Mouse (Mus musculus) hindbrain, embryonic 15.5 days (tissue): Measurements from ENCODE around the gene Toe1. TPM values are rescaled to one million over a fixed set of nuclear protein-coding genes. Genes with fewer than 3 reads are reported as not detected.

Experiments used
- polyA plus RNA-seq: library from polyadenylated mRNA; unstranded; fragments of >200 nt; fragmentation: Nextera tagmentation; extraction: Ambion mirVana; gene quantifications from 2 replicates; pipeline ENCODE4 v1.2.1, GENCODE M21; 2015

The Toe1 gene
- polyA plus RNA-seq, 1 experiment from 2014 or later = 32.8 TPM

Other genes with a start within 250 kb of the Toe1 start
- 14.4 and 15.4 TPM in 2 replicates for gene Gpbp1l1, start 250.0 kb downstream of the Toe1 start, polyA plus RNA-seq
- gene Ccdc17, start 211.0 kb downstream of the Toe1 start, polyA plus RNA-seq = 4.4 and 4.8 TPM in 2 replicates
- 92.9 and 98.3 TPM in 2 replicates for gene Nasp, start 179.7 kb downstream of the Toe1 start, polyA plus RNA-seq
- gene Akr1a1, start 156.0 kb downstream of the Toe1 start, polyA plus RNA-seq = 704 and 712 TPM in 2 replicates
- gene Prdx1, start 122.1 kb downstream of the Toe1 start, polyA plus RNA-seq = 446 and 514 TPM in 2 replicates
- 23.0 and 23.2 TPM in 2 replicates for gene Mmachc, start 99.2 kb downstream of the Toe1 start, polyA plus RNA-seq
- 12.6 and 13.6 TPM in 2 replicates for gene Ccdc163, start 99.1 kb downstream of the Toe1 start, polyA plus RNA-seq
- gene Tesk2, start 86.7 kb downstream of the Toe1 start, polyA plus RNA-seq = 2.6 and 3.3 TPM in 2 replicates
- gene Mutyh, start 83 bp upstream of the Toe1 start, polyA plus RNA-seq = 7.4 and 8.4 TPM in 2 replicates
- gene Hpdl, start 14.1 kb upstream of the Toe1 start, polyA plus RNA-seq = 1.9 and 2.0 TPM in 2 replicates
- gene Zswim5, start 69.7 kb upstream of the Toe1 start, polyA plus RNA-seq = 5.2 and 5.4 TPM in 2 replicates
- gene Urod, start 186.8 kb upstream of the Toe1 start, polyA plus RNA-seq = 56.6 and 59.4 TPM in 2 replicates
- gene Hectd3, start 187.7 kb upstream of the Toe1 start, polyA plus RNA-seq = 25.3 and 30.1 TPM in 2 replicates
- 43.8 and 46.8 TPM in 2 replicates for gene Eif2b3, start 211.8 kb upstream of the Toe1 start, polyA plus RNA-seq